Mouse (Mus musculus): ENCODE measurements at regions not wholly inside any gene's neighbourhood (a gene's known extent, or its start where the extent isn't known, plus 50 kb on each side); places are given as distances from the start of the nearest gene placed in this dataset.
A peak's percentile ranks its signal among the peaks of the same experiment; 100 is the strongest.

DNA sequence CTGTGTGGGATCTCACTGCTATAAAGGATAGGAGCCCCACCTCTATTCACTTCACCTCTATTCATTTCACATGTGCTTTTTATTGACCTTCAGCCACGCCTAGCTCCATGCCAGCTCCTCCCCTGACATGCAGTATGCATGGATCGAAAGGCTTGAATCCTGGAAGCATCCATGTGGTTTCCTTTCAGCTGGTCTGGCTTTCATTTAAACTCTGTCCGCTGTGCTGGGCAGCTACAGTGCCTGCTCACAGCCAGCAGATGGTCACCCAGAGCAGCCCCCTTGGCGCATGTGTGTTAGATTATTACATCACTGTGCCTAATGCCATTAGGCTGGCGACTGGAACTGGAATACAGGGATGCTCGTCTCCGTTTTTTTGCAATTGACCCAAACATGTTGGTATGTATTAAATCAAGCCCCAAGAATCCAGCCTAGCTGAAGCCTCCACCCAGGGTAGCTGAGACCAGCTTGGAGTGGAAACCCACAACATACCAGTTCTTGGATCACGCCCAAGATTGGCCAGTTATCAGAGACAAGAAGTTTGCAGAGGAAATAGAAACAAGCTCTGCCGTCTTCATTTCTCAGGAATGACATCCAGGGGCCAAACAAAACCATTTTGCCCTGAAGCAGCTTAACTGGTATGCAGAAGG lies 113.2 kb downstream of the Inhbb start:
- peak; percentile 13 for DNase-seq (ENCODE audit: low read depth, low spot score)

DNA sequence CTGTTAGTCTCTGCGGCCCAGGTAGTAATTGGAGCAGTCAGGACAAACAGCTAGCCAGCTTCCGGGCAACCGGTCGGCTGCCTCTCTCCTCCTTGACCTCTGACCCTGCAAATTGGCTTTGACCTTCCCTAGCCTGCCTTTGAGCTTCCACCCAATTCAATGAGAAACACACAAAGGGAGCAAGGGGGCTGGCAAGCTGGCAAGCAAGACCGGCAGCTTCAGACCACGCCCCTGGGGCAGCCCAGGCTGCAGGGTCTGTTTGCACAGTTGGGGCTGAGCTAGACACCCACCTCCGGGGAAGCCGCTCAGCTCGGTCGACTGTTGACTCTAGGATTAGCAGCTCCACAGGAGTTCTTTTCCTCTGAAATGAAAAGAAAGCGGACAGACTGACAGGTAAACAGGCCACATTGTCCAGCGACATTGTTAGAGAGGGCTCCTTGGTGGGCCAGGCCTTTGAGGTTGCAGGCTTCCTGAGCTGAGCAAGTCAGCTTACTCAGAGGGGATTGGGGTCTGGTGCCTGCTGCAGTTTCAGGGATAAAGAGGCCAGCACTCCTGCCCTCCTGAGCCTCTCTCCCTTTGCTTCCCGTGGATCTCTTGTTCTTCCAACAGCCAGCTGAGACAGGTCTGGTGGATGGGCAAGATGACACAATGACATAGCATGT lies 116.6 kb downstream of the Inhbb start:
- no peak for DNase-seq (ENCODE audit: low read depth, low spot score)

GRCm38 (mm10) chr1:119304470-119304980 lies 117.5 kb downstream of the Inhbb start:
- DNase-seq (ENCODE audit: low read depth, low spot score) = no peak

GRCm38 (mm10) chr1:119302349-119302995 lies 119.6 kb downstream of the Inhbb start:
- DNase-seq (ENCODE audit: low read depth, low spot score) = no peak

GRCm38 (mm10) chr1:119301931-119302330 lies 120.1 kb downstream of the Inhbb start:
- DNase-seq (ENCODE audit: low read depth, low spot score) = no peak

- DNase-seq (ENCODE audit: low read depth, low spot score) = no peak
Measured at GRCm38 (mm10) chr1:119301258-119301657, 120.8 kb downstream of the Inhbb start.

DNA sequence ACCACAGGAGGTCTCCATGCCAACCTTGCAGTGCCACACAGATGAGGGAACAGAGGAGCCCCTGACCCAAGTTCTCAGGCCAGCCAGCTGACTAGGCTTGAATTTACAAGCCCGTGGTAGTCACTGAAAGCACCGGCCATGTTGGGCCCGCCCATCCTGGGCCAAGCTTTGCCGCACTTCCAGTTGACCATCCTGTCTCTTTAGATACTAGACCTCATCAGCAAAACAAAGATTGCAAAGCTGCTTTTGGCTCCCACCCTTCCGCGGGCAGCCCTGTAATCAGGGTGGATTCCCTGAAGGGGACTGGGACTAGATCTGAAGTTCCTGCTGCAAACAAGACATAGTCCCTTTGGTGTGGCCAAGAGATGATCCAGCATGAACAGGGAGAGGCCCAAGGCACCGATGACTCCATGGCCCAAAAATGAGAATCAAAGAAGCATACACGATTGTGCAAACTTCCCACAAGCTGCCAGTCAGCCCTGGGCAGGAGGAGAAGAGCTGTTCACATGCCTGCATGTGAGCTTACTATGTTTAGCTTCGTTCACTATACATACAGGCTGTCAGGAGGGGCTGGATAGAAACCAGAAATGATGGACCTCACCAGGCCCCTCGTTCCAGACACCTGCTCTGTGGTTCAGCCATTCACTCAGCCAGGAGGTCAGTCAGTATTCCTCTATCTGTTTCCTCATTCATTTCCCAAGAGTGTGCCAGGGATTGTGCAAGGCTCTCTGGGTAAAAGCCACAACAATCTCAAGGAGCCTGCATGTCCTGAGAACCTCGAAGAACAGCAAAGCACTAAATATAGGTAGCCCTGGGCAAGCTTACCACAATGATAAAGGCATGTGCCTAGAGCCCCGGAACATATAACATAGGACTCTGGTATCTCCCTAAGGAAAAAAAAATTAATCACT lies 122.0 kb downstream of the Inhbb start:
- no peak for DNase-seq (ENCODE audit: low read depth, low spot score)

DNA sequence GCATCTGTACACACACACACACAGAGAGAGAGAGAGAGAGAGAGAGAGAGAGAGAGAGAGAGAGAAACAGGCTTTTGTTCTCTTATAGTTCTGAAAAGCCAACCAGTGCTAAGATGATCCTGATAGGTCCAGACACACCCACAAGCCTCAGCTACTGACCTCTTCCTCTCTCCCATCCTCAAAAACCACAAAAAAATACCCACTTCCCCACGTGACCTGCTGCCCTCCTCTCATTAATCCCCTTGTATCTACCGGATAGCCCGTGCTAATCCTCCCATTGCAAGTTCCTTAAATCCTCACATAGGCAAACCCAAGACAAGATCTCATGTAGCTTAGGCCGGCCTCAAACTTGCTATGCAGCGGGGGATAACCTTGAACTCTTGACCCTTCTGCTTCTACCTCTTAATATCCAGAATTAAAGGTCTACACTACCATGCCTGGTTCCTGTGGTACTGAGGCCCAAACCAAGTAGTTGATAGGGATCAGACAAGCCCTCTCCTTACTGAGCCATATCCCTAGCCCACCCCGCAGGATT lies 123.3 kb downstream of the Inhbb start:
- no peak for DNase-seq (ENCODE audit: low read depth, low spot score)

GRCm38 (mm10) chr1:119295121-119295520 lies 126.9 kb downstream of the Inhbb start:
- DNase-seq (ENCODE audit: low read depth, low spot score) = no peak

DNA sequence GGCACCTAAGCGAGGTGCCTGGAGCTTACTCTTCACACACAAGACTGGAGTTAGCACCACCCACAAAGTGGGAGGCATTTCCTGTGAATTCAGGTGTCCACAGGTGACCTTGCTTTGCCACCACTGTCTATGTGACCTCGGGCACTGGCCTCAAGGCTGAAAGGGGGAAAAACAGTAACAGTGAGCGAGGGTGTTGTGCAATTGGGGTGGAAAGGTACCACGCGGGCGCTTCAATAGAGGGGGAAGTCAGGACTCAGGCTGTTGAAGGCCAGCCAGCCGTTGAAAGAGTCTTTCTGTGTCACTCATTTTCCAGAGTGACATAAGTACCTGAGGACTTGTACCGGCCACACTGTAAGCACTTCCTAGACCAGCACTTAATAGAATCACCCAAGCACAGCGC lies 128.2 kb downstream of the Inhbb start:
- DNase-seq (ENCODE audit: low read depth, low spot score) = no peak

- no peak for DNase-seq (ENCODE audit: low read depth, low spot score)
Measured at GRCm38 (mm10) chr1:119292216-119292615, 129.8 kb downstream of the Inhbb start.

DNA sequence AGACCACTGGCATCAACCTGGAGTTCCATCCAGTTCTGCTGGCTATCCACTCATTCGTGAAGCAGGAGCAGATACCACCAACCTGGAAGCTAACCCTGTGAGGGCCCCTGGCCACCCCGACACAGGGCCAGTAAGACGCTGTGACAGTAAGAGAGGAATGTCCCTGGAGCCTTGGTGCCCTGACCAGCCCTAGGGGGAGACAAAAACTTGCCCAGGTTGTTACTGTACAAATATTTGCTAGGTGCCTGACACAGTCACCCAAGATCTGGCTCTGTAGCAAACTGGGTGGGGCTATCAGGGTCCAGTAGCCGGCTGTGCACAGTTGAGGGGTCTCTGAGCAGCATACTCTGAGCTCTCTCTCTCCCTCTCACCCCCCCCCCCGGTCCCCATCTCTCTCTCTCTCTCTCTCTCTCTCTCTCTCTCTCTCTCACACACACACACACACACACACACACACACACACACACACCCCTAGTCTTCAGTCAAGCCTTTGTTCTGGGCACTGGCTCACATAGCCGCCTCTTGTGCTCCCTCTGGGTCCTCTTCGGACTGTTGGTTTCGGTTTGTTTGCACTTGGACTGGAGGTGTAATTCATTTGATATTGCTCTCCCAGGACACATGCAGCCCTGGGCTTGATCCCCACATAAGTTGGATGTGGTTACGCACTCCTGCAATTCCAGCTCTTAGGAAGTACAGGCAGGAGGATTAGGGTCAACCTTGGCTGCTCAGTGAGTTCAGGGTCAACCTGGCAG lies 131.7 kb downstream of the Inhbb start:
- no peak for DNase-seq (ENCODE audit: low read depth, low spot score)

DNA sequence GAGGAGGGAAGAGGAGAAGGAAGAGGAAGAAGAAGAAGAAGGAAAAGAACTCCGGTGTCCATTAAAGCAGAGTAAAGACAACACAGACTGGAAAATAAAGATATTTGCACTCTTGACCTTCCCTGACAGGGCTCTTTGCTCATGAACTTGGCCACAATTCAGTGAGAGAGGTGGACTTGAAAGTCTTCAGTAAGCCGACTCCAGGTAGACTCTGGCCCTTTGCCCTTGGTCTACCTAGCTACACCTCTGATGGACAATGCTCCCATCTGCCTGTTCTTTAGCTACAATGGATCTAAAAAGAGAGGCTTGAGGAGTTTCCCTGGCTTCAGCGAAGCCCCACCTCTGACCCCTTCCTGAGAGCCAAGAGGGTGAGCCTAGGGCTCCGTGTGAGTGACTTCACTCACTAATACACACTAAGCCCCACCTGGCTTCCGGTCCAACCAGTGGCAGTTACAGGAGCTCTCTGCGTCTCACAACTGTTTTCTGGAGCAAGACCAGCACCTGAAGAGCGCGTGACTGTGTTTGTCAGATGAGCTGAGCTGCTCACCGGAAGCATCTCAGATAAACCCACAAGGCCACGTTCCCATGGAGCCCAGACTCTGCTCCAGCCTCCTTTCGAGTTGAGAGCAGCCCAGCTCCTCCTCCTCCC lies 132.4 kb downstream of the Inhbb start:
- no peak for DNase-seq (ENCODE audit: low read depth, low spot score)

- no peak for DNase-seq (ENCODE audit: low read depth, low spot score)
Measured at GRCm38 (mm10) chr1:119282416-119282815, 139.6 kb downstream of the Inhbb start.

- DNase-seq (ENCODE audit: low read depth, low spot score) = no peak
Measured at GRCm38 (mm10) chr1:119279261-119279660, 142.8 kb downstream of the Inhbb start.

GRCm38 (mm10) chr1:119278528-119279201 lies 143.4 kb downstream of the Inhbb start:
- DNase-seq (ENCODE audit: low read depth, low spot score) = no peak

DNA sequence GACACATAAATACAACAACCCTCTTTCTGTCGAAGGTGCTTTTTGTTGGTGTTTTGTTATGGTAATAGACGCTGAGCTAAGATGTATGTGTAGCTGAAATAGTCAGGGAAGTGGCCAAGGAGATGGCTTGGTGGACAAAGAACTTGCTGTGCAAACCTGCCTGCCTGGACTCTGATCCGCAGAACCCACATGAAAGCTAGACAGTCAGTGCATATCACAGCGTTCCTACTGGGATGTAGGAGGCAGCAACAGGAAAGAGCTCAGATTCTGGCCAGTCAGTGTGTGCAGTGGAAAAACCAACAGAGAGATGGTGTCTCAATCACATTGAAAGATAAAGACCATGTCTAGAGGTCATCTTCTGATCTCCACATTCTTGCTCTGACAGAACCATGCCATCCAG lies 144.1 kb downstream of the Inhbb start:
- DNase-seq (ENCODE audit: low read depth, low spot score) = no peak

GRCm38 (mm10) chr1:119266013-119266412 lies 156.0 kb downstream of the Inhbb start:
- DNase-seq (ENCODE audit: low read depth, low spot score) = no peak

- no peak for DNase-seq (ENCODE audit: low read depth, low spot score)
Measured at GRCm38 (mm10) chr1:119265192-119265891, 156.7 kb downstream of the Inhbb start.
